Mouse (Mus musculus): ENCODE data around the gene Gch1. TPM values are rescaled to one million over a fixed set of nuclear protein-coding genes. Genes with fewer than 3 reads are reported as not detected.

The Gch1 gene
- polyA plus RNA-seq, 1 experiment = 2.9 TPM

DNA sequence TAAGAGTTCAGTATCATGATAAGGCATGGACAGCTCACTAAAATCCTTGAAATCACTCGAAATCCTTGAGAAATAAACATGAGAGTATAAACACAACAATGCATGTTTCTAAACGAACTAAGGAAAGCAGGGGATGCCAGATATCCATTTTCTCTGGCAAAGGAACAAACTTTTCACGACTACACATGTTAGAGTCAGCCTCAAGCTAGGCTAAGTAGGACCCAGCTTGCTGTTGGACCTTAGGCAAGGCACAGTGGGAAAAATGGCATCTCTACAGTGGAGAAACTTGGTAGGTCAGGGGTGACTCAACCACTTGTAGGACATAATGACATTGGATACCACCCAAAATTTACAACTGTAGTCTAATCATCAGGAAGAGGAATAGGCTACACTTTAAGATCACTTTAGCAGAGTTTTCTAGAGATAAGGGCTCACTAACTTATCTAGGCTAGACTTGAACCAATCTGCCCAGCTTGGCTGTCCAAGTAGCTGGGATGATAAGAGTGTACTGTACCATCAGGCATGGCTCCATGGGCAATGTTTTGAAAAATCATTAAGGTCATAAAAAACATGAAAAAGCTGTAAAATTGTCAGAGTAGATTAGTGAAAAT is 18.6 kb downstream of the Gch1 start:
- DNase-seq = no peak
- WGBS = 42% methylated on average over 3 of the region's 3 CpGs

GRCm38 (mm10) chr14:47169677-47170410 is 19.4 kb downstream of the Gch1 start:
- TF ChIP-seq CTCF (IDR thresholded peaks at IDR 0.05; ENCODE audit: borderline replicate concordance, insufficient read depth, low read depth, low read length) (no peak), POLR2A (IDR thresholded peaks at IDR 0.05; ENCODE audit: borderline replicate concordance, insufficient read depth, low read length) (no peak)
- H3K4me3 ChIP-seq (replicated peaks; ENCODE audit: insufficient read depth, low read depth, low read length) = no peak overlapping the region
- DNase-seq = no peak
- no peaks in the 10 kb centered on the region for H3K27me3 ChIP-seq (ENCODE audit: control insufficient read depth, insufficient read depth, low read length)
- WGBS = 77% methylated on average over 9 of the region's 9 CpGs
- no peak overlapping the region for H3K27ac ChIP-seq (ENCODE audit: insufficient read depth, low read length)
- no peaks in the 10 kb centered on the region for H3K4me1 ChIP-seq (ENCODE audit: control insufficient read depth, insufficient read depth, low read length)

More for the DNA sequence above, 18.6 kb downstream of the Gch1 start:
- no peak for TF ChIP-seq POLR2A (IDR thresholded peaks at IDR 0.05; ENCODE audit: borderline replicate concordance, insufficient read depth, low read length)
- no peak for TF ChIP-seq CTCF (IDR thresholded peaks at IDR 0.05; ENCODE audit: borderline replicate concordance, insufficient read depth, low read depth, low read length)
- H3K4me3 ChIP-seq (replicated peaks; ENCODE audit: insufficient read depth, low read depth, low read length) = no peak overlapping the region
- no peaks in the 10 kb centered on the region for H3K4me1 ChIP-seq (ENCODE audit: control insufficient read depth, insufficient read depth, low read length)
- H3K27me3 ChIP-seq (ENCODE audit: control insufficient read depth, insufficient read depth, low read length) = no peaks in the 10 kb centered on the region
- no peak overlapping the region for H3K27ac ChIP-seq (ENCODE audit: insufficient read depth, low read length)

DNA sequence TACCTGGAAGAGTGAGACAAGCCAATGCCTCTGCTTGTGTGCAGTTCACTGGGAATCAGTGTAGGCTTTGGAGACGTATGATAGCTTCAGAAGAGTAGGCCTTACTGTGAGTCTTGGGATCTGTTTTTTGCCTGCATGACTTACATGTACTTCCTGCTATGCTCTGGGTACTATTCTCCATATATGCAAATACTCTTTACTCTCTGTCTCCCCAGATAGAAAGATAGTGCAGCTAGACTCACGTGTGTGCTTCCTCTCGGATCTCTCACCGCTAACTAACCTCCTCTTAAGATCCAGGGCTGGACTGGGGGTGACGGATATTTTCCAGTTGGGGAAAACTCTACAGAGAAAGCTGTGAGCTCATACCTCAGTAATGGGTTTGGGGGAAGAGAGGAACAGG is 23.5 kb downstream of the Gch1 start:
- Histone ChIP-seq H3K4me3 (replicated peaks; ENCODE audit: insufficient read depth, low read depth, low read length) (no peak overlapping the region), H3K27ac (ENCODE audit: insufficient read depth, low read length) (no peak overlapping the region), H3K27me3 (ENCODE audit: control insufficient read depth, insufficient read depth, low read length) (no peaks in the 10 kb centered on the region), H3K4me1 (ENCODE audit: control insufficient read depth, insufficient read depth, low read length) (no peaks in the 10 kb centered on the region)
- no peak for TF ChIP-seq CTCF (IDR thresholded peaks at IDR 0.05; ENCODE audit: borderline replicate concordance, insufficient read depth, low read depth, low read length)
- TF ChIP-seq POLR2A (IDR thresholded peaks at IDR 0.05; ENCODE audit: borderline replicate concordance, insufficient read depth, low read length) = no peak
- 92% methylated on average over 5 of the region's 5 CpGs for WGBS
- DNase-seq = no peak

DNA sequence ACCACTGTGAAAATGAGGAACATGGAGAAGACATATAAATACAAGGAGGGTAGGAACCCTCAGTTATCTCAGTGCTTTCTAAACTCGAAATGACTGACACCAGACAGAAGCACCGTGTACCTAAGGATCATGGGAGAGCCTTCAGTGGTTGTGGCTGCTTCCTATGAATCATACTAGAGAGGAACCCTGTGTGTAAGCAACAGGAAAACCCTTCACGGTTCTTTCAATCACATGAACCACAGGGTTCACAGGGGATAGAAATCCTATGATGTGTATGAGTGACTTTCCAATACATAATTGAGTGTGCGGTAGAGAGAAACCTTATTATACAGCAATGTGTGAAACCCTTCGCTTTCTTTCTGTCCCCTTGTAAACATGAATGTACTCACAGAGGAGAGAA is 24.1 kb downstream of the Gch1 start:
- Histone ChIP-seq H3K27ac (ENCODE audit: insufficient read depth, low read length) (no peak overlapping the region), H3K4me1 (ENCODE audit: control insufficient read depth, insufficient read depth, low read length) (no peaks in the 10 kb centered on the region), H3K27me3 (ENCODE audit: control insufficient read depth, insufficient read depth, low read length) (no peaks in the 10 kb centered on the region), H3K4me3 (replicated peaks; ENCODE audit: insufficient read depth, low read depth, low read length) (no peak overlapping the region)
- no peak for DNase-seq
- WGBS = 86% methylated on average over 5 of the region's 5 CpGs
- TF ChIP-seq POLR2A (IDR thresholded peaks at IDR 0.05; ENCODE audit: borderline replicate concordance, insufficient read depth, low read length) (no peak), CTCF (IDR thresholded peaks at IDR 0.05; ENCODE audit: borderline replicate concordance, insufficient read depth, low read depth, low read length) (no peak)

GRCm38 (mm10) chr14:47161921-47162427 is 27.2 kb downstream of the Gch1 start:
- 82% methylated on average over 3 of the region's 5 CpGs for WGBS
- Histone ChIP-seq H3K27me3 (ENCODE audit: control insufficient read depth, insufficient read depth, low read length) (no peaks in the 10 kb centered on the region), H3K27ac (ENCODE audit: insufficient read depth, low read length) (no peak overlapping the region), H3K4me1 (ENCODE audit: control insufficient read depth, insufficient read depth, low read length) (no peaks in the 10 kb centered on the region), H3K4me3 (replicated peaks; ENCODE audit: insufficient read depth, low read depth, low read length) (no peak overlapping the region)
- TF ChIP-seq POLR2A (IDR thresholded peaks at IDR 0.05; ENCODE audit: borderline replicate concordance, insufficient read depth, low read length) = no peak
- no peak for DNase-seq

DNA sequence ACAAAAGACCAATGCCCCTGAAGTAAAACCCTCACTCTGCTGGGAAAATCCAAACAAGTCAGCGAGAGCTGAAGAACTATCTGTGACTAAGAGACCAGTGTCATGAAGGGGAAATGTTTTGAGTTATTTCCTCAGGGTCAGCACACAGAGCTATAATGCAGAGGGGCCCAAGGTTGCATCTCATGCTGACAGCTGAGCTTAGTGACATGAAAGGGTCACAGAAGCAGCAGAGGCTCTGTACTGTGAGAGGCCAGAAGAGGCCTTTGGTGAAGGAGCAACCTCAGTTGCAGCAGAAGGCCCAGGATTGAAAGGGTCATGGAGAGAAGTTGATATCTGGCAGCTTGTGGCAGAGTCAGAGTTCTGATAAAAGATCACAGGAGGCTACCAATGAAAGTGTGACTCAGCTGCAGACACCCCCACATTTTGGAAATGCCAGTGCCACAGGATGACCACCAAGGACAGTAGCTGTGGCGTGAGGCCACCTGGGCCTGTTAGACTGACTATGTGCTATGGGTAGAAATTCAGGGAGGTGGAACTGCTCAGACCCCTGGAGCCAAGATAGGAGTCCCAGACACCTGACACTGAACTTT is 29.1 kb downstream of the Gch1 start:
- H3K4me3 ChIP-seq (replicated peaks; ENCODE audit: insufficient read depth, low read depth, low read length) = no peak overlapping the region
- DNase-seq = no peak
- H3K27me3 ChIP-seq (ENCODE audit: control insufficient read depth, insufficient read depth, low read length) = no peaks in the 10 kb centered on the region
- H3K4me1 ChIP-seq (ENCODE audit: control insufficient read depth, insufficient read depth, low read length) = no peaks in the 10 kb centered on the region
- TF ChIP-seq POLR2A (IDR thresholded peaks at IDR 0.05; ENCODE audit: borderline replicate concordance, insufficient read depth, low read length) (no peak), CTCF (IDR thresholded peaks at IDR 0.05; ENCODE audit: borderline replicate concordance, insufficient read depth, low read depth, low read length) (no peak)
- H3K27ac ChIP-seq (ENCODE audit: insufficient read depth, low read length) = no peak overlapping the region
- WGBS = 80% methylated on average over 2 of the region's 2 CpGs

DNA sequence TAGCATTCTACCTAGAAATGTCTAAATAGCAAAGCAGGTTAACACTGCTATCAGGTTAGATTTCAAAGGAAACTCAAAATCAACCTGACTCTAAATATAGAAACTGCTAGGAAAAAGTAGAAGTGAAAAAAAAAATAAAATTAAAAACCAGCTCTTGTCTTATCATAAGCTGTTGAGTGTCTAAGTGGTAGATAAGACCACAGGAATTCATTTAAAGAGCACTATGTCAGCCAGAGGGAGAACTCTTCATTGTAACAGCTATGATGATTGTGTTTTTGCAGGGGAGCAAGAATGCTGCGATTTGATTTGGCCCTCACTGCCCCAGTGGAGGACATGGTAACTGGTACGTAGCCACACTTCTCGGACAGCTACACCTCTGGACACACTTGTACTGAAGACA is 34.9 kb downstream of the Gch1 start:
- no peaks in the 10 kb centered on the region for H3K4me1 ChIP-seq (ENCODE audit: control insufficient read depth, insufficient read depth, low read length)
- 92% methylated on average over 3 of the region's 3 CpGs for WGBS
- DNase-seq = no peak
- no peak overlapping the region for H3K27ac ChIP-seq (ENCODE audit: insufficient read depth, low read length)
- H3K27me3 ChIP-seq (ENCODE audit: control insufficient read depth, insufficient read depth, low read length) = no peaks in the 10 kb centered on the region
- TF ChIP-seq POLR2A (IDR thresholded peaks at IDR 0.05; ENCODE audit: borderline replicate concordance, insufficient read depth, low read length) (no peak), CTCF (IDR thresholded peaks at IDR 0.05; ENCODE audit: borderline replicate concordance, insufficient read depth, low read depth, low read length) (no peak)
- no peak overlapping the region for H3K4me3 ChIP-seq (replicated peaks; ENCODE audit: insufficient read depth, low read depth, low read length)

GRCm38 (mm10) chr14:47151306-47151705 is 37.9 kb downstream of the Gch1 start:
- no peak overlapping the region for H3K4me3 ChIP-seq (replicated peaks; ENCODE audit: insufficient read depth, low read depth, low read length)
- no peak for TF ChIP-seq POLR2A (IDR thresholded peaks at IDR 0.05; ENCODE audit: borderline replicate concordance, insufficient read depth, low read length)
- TF ChIP-seq CTCF (IDR thresholded peaks at IDR 0.05; ENCODE audit: borderline replicate concordance, insufficient read depth, low read depth, low read length) = no peak
- no peaks in the 10 kb centered on the region for H3K27me3 ChIP-seq (ENCODE audit: control insufficient read depth, insufficient read depth, low read length)
- H3K27ac ChIP-seq (ENCODE audit: insufficient read depth, low read length) = no peak overlapping the region
- no peak for DNase-seq
- no peaks in the 10 kb centered on the region for H3K4me1 ChIP-seq (ENCODE audit: control insufficient read depth, insufficient read depth, low read length)
- WGBS = 36% methylated on average over 6 of the region's 6 CpGs

Data from cerebellum, adult 2 months (tissue).